Mouse (Mus musculus): ENCODE measurements around the gene Ttc28.

GRCm38 (mm10) chr5:110914859-110915258, 35.3 kb downstream of the Ttc28 start:
- TF ChIP-seq CTCF (IDR thresholded peaks at IDR 0.05; ENCODE audit: extremely low read depth, insufficient read depth, insufficient read length, insufficient replicate concordance) (no peak), POLR2A (IDR thresholded peaks at IDR 0.05; ENCODE audit: low read depth, low read length) (no peak)

Measured in spleen, adult 2 months (tissue).